Mouse (Mus musculus) left cerebral cortex, adult 8-10 months (tissue): Measurements from ENCODE around the gene Gstz1. TPM values are rescaled to one million over a fixed set of nuclear protein-coding genes. Genes with fewer than 3 reads are reported as not detected.
A peak's percentile ranks its signal among the peaks of the same experiment; 100 is the strongest.
"Not testable (repeated sequence)": the region's sequence is repeated elsewhere in the genome, so short reads cannot be mapped to it uniquely, and the experiment has no call there.

Source experiments
- DNase-seq, 2 experiments: peaks; one replicate each; pipeline ENCODE4 v3.0.0; 2022; ENCODE audit warnings: low spot score in 2 of 2
- total RNA-seq, 4 experiments: library from RNA; stranded (reverse); gene quantifications; 2 replicates each; pipeline ENCODE4 v1.2.4; 2022

The Gstz1 gene
- total RNA-seq, 4 experiments from 2014 or later, result 52.3 to 58.4 (median 55.2) TPM

GRCm38 (mm10) chr12:87157361-87157760 lies 10.4 kb downstream of the Gstz1 start:
- DNase-seq, result no peak

- no peak for DNase-seq
Observed at GRCm38 (mm10) chr12:87158099-87158498, 11.1 kb downstream of the Gstz1 start.

DNA sequence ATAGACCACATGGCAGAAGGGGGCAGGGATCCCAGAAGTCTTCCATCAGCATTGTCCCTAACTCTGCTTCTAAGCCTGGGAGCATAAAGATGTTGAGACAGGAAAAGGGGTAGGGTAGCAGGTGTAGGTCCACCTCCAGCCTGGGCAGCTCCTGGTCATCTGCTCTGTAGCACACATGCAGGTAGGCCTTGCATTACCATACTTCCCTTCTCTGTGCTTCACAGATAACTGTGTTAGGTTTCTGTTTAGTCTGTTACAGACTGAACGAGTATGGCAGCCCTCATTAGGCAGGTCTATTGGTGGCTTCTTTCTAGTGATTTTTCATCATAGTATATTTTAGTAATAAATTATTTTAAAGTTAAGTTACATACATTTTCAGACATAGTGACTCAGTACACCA lies 13.3 kb downstream of the Gstz1 start:
- no peak for DNase-seq

GRCm38 (mm10) chr12:87160815-87161214 lies 13.8 kb downstream of the Gstz1 start:
- no peak for DNase-seq

DNA sequence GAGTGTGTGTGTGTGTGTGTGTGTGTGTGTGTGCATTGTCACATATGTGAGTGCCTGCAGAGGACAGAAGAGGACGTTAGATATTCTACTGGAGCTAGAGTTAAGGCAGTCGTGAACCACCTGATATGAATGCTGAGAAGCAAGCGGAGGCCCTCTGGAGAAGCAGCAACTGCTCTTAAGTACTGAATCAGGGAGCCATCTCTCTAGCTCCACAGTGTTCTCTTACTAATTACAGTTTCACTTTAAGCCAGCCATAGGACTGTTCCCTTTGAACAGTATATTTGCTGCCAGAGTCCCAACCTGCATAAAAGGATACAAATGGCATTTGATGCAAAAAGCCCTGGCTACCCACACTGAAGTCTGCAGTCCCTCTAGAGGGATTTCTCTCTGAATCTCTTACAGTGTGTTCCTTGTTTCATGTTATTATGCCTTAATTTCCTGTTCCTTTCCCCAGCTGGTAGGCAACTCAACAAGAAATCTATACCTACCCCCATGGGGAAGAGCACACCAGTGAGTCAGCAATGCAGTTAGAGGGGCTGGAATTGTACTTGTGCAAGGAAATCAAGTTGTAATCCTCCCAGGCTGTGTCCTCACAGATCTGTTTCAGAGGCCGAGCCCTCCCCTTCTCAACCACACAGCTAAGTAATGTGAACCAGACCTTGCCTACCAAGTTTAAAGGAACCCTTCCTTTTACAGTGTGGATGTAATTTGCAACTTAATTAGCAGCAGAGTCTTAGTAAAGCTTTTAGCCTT lies 28.4 kb downstream of the Gstz1 start:
- DNase-seq, result no peak

DNA sequence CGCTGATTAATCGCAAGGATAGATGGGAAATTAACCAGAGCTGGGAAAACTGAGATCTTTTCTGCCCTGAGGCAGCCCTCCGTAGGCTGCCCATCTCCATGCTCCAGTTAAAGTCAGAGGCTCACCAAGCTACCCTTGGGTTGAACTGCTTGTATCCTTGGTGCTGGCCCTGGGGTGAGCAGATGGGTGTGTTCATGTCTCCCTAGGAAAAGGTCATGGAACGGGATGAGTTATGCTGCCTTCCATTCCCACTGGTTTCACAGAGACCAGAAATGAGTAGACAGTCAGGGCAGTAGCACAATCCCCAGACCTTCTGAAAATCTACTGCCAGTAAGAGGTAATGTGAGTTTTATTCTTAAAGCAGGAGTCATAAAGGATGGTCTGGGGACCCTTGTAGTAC lies 30.7 kb downstream of the Gstz1 start:
- DNase-seq, result no peak

- DNase-seq, result no peak
Observed at GRCm38 (mm10) chr12:87193008-87193407, 46.0 kb downstream of the Gstz1 start.

DNA sequence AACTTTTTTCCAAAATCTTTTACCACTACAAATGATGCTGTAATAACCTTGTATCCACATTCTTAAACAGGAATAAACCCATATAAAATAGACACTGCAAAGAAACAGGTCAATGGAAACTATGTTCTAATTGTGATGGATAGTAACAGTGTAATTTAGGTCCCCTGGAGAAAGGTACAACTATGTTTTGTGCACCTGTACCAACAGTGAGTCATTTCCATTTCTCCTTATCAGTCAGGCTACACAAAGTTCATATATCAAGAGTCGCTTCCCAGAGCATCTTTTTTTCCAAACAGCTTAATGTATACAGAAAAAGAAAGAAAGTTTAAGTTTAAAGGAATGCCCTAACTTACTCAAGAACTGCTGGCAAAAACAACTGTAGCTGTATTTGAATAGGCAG lies 48.1 kb downstream of the Gstz1 start:
- no peak for DNase-seq

GRCm38 (mm10) chr12:87196310-87196709 lies 49.3 kb downstream of the Gstz1 start:
- DNase-seq, result no peak

GRCm38 (mm10) chr12:87198792-87199191 lies 51.8 kb downstream of the Gstz1 start:
- no peak for DNase-seq

DNA sequence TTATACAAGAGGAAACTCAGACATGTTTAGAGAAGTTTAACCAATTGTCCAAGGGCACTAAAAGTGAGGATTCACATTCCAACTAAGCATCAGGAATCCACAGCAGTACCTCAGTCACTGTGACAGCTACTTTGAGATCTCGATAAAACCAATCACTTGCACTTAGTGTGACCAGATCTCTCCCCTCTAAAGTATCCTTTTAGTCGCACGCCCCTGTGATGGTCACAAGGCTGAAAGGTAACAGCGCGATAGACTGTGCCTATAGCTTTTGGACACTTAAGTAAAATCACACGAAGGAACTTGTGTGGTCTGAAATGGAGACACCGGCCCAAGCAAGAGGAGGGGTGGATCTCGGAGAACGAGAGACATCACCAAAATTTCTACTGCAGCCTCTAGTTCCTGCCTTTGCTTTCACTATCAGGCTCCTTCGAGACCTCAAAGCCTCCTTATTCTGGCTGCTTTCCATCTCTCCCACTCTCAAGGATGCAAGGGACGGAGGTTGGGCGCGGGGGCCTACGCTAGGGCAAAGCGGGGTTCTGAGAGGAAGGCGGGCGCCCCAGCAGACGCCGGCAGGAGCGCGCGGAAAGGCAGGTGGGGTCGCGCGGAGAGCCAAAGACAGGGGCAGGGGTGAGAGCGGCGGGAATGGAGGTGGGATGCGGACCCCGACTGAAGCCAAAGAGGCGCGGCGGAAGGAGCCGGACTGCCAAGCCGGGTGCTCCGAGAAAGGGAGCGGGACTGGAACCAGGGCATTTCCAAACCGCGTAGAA lies 52.4 kb downstream of the Gstz1 start, which contains the start of gene Samd15:
Gene Samd15 (plus strand): TSS at position 518 of the 767 bp plus-strand sequence.
- DNase-seq, result peak; percentile 11 to 42

- DNase-seq, result peak; percentile 53 to 70
Observed at GRCm38 (mm10) chr12:87199973-87200586, 53.1 kb downstream of the Gstz1 start, which contains the start of gene Tmed8. Gene Tmed8 (minus strand): TSS chr12:87200454.

DNA sequence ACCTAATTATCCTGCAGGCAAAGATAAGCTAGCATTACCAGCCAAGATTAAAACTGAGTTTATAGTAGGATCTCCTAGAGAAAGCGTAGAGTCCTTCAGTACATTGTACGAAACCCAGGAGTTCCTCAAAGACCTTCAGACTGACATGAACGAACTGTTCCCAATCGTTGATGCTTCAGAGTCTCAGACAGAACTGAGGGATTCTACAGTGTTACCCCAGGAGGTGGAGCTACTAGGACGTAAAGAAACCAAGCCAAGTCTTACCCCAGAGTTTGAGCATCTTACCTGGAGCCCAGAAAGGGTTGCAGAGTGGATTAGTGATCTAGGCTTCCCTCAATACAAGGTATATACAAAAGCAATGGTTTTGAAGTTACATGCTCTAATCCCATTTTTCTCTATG lies 54.7 kb downstream of the Gstz1 start:
- DNase-seq, result no peak

GRCm38 (mm10) chr12:87205789-87206188 lies 58.8 kb downstream of the Gstz1 start:
- not testable (repeated sequence) for DNase-seq

DNA sequence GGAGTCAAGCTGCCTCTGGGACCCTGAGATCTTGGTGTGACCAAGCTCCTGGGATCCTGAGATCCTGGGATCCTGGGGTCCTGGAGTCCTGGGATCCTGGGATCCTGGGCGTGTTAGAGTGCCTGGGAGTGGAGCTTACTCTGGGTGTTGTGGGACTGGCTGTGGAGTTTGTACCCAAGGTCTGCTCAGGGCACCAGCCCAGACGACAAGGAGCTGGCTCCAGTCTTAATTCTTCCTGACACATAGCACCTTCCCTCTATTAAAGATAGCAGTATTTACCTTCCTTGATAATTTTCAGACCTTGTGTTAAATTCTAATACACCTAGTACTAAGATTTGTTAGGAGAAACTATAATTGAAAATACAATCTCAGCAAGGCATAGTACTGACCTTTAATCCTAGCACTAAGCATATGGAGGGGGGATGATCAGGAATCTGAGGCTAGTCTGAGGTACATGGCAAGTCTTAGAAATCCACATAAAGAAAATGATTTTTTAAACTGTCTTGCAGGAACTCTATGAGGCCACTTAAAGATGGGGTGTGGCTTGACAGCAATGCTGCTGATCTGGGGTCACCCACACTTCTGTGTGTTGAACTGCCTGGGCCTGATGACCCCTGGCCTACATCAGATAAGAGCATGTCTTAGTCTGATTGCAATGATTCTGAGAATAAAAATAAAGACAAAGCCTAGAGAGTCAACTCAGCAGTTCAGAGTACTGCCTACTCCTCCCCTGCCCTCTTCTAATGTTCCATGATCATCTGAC lies 66.1 kb downstream of the Gstz1 start:
- DNase-seq, result no peak

Other genes starting within 250 kb of the Gstz1 start
- gene Cipc, start 200.1 kb upstream of the Gstz1 start, total RNA-seq, result 100 to 1,000 TPM in 1 of 4 experiments, 10 to 100 TPM in 3; 95.7 to 109 (median 99.4) TPM
- 10 to 100 TPM; 46.9 to 56.7 (median 53.3) TPM for gene Zdhhc22, start 156.7 kb upstream of the Gstz1 start, total RNA-seq
- 10 to 100 TPM; 34.8 to 43.8 (median 37.5) TPM for gene Tmem63c, start 125.8 kb upstream of the Gstz1 start, total RNA-seq
- 10 to 100 TPM in 1 of 4 experiments, 1 to 10 TPM in 3; 7.1 to 10.4 (median 8.5) TPM for gene Ngb, start 44.6 kb upstream of the Gstz1 start, total RNA-seq
- gene Pomt2, start 803 bp downstream of the Gstz1 start, total RNA-seq, result 10 to 100 TPM; 18.3 to 19.6 (median 19.1) TPM
- 1 to 10 TPM; 3.5 to 7.3 (median 5.1) TPM for gene Samd15, start 52.6 kb downstream of the Gstz1 start, total RNA-seq
- gene Tmed8, start 53.3 kb downstream of the Gstz1 start, total RNA-seq, result 10 to 100 TPM; 27.7 to 30.1 (median 29.0) TPM
- 1 to 10 TPM in 2 of 4 experiments, under 1 TPM in 2; 0.89 to 1.6 (median 1.0) TPM for gene Noxred1, start 91.6 kb downstream of the Gstz1 start, total RNA-seq
- 10 to 100 TPM; 50.5 to 60.0 (median 57.6) TPM for gene Vipas39, start 119.1 kb downstream of the Gstz1 start, total RNA-seq
- gene Ahsa1, start 119.3 kb downstream of the Gstz1 start, total RNA-seq, result 100 to 1,000 TPM; 129 to 167 (median 149) TPM
- under 1 TPM; 0.32 to 0.91 (median 0.54) TPM for gene Ism2, start 152.5 kb downstream of the Gstz1 start, total RNA-seq
- gene Sptlc2, start 241.2 kb downstream of the Gstz1 start, total RNA-seq, result 10 to 100 TPM; 27.6 to 37.0 (median 32.7) TPM